Mouse (Mus musculus) liver, embryonic 16.5 days (tissue): ENCODE data around the gene Tbx1. TPM values are rescaled to one million over a fixed set of nuclear protein-coding genes. Genes with fewer than 3 reads are reported as not detected.
A peak's percentile ranks its signal among the peaks of the same experiment; 100 is the strongest.

Source experiments
- ATAC-seq: fragments of 200-750 bp; cut with Nextera tagmentation; 2 replicates; pipeline ENCODE4 v1.8.0; 2017; ENCODE audit warnings: low read depth, mild to moderate bottlenecking, moderate number of reproducible peaks, moderate library complexity
- H3K27ac ChIP-seq: fragments of 300-500 bp; sonication (generic); 2 replicates; pipeline ENCODE4 v1.5.1; 2014; ENCODE audit warnings: mild to moderate bottlenecking, low read length
- H3K27me3 ChIP-seq: fragments of 300-500 bp; sonication (generic); 2 replicates; pipeline ENCODE4 v1.6.1; 2014; ENCODE audit warnings: low read depth, low read length, mixed read lengths; ENCODE audit not compliant: control insufficient read depth, insufficient read depth
- H3K36me3 ChIP-seq: fragments of 300-500 bp; sonication (generic); 2 replicates; pipeline ENCODE4 v1.6.1; 2014; ENCODE audit warnings: mild to moderate bottlenecking; ENCODE audit not compliant: control insufficient read depth, insufficient read depth
- H3K4me1 ChIP-seq: fragments of 300-500 bp; sonication (generic); 2 replicates; pipeline ENCODE4 v1.6.1; 2014; ENCODE audit warnings: low read depth, low read length, mixed read lengths; ENCODE audit not compliant: control insufficient read depth
- H3K4me2 ChIP-seq: fragments of 300-500 bp; sonication (generic); 2 replicates; pipeline ENCODE4 v1.6.1; 2014; ENCODE audit warnings: low read depth, low read length, mixed read lengths
- H3K4me3 ChIP-seq: fragments of 300-500 bp; sonication (generic); 2 replicates; pipeline ENCODE4 v1.5.1; 2014; ENCODE audit warnings: low read depth, mild to moderate bottlenecking, low read length
- H3K9ac ChIP-seq: fragments of 300-500 bp; sonication (generic); 2 replicates; pipeline ENCODE4 v1.6.1; 2014; ENCODE audit warnings: low read depth, low read length
- H3K9me3 ChIP-seq: fragments of 300-500 bp; sonication (generic); replicated peaks from 2 replicates; pipeline ENCODE4 v1.6.1; 2016; ENCODE audit warnings: low read length; ENCODE audit not compliant: control insufficient read depth
- WGBS: fragments of 180-500 bp; shearing (Covaris S2); extraction: QIAGEN DNeasy Blood & Tissue Kit; methylation state at CpG from one replicate; pipeline ENCODE4 v1.1.7; 2014; ENCODE audit not compliant: insufficient replicate concordance; 5-methylcytosine and 5-hydroxymethylcytosine counted together
- polyA plus RNA-seq: library from polyadenylated mRNA; unstranded; fragments of >200 nt; fragmentation: Nextera tagmentation; extraction: Ambion mirVana; gene quantifications from 2 replicates; pipeline ENCODE4 v1.2.1, GENCODE M21; 2015

Gene Tbx1
- polyA plus RNA-seq, 1 experiment from 2014 or later = 0.07 TPM

DNA sequence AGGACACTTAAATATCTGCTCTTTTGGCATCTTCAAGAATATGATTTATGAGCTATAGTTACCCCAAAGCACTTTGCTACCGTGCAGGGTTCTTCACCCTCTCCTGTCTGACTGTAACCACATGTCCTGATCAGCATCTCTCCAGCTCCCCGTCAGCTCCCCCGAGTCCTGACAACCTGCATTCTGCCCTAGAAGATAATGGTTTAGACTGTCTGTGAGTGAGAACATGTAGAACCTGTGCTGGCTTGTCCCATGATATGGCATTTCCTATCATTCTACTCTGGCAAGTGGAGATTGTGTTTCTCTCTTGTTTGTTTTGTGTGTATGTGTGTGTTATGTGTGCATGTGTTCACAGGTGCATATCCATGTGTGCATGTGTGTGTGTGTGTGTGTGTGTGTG lies 7.5 kb upstream of the Tbx1 start:
- WGBS = 12% methylated on average over 3 of the region's 3 CpGs
- no peak overlapping the region for H3K27ac ChIP-seq
- no peaks in the 10 kb centered on the region for H3K9me3 ChIP-seq
- H3K4me2 ChIP-seq = no peak overlapping the region
- no peak overlapping the region for H3K9ac ChIP-seq
- H3K4me1 ChIP-seq = no peaks in the 10 kb centered on the region
- peaks cover 8% of the 10 kb centered on the region for H3K27me3 ChIP-seq
- H3K36me3 ChIP-seq = no peaks in the 10 kb centered on the region
- H3K4me3 ChIP-seq = no peak overlapping the region
- ATAC-seq = no peak

DNA sequence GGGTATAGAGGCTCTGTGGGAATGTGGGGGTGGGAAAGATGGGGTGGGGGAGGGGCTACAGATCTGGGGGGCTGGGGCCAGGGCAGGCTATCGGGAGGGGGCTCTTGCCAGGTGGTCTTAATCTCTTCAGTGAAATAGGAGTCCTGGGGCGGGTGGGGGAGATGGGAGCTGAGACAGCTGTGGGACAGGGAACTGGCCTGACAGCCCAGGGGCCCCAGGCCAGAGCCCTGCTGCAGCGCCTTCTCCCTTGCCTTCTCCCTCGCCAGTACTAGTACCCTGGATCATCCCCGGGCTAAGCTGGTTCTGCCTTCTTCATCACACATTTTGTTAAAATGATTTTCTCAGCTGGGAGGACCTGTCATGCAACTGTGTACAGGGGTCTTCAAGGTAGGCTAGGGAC lies 5.8 kb upstream of the Tbx1 start:
- Histone ChIP-seq H3K4me2 (no peak overlapping the region), H3K9me3 (no peaks in the 10 kb centered on the region), H3K4me3 (no peak overlapping the region), H3K27me3 (peaks cover 23% of the 10 kb centered on the region), H3K36me3 (no peaks in the 10 kb centered on the region), H3K27ac (no peak overlapping the region), H3K4me1 (peaks cover 4% of the 10 kb centered on the region; the same call in 1 of the 2 replicates), H3K9ac (no peak overlapping the region)
- ATAC-seq = no peak
- WGBS = 43% methylated on average over 5 of the region's 5 CpGs

DNA sequence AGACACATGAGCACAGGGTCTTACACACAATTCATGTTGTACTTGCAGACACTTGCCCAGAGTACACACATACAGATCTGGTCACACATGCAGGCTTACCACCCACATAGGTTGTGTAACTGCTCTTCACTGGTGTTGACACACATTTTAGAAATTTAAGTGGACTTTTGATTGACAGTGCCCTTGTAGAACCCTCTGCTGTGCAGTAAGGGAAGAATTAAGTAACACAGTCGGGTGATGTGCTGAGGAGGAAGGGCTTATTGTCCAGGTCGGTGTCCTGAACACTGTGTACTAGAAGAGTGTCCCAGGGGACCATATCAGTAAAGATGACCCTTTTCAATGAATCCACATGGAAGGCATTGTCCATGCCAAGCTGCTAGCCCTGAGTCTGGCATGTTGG lies 3.5 kb upstream of the Tbx1 start:
- Histone ChIP-seq H3K27ac (no peak overlapping the region), H3K9ac (no peak overlapping the region), H3K4me2 (no peak overlapping the region), H3K27me3 (peaks cover 46% of the 10 kb centered on the region), H3K4me1 (peaks cover 4% of the 10 kb centered on the region), H3K36me3 (no peaks in the 10 kb centered on the region), H3K4me3 (no peak overlapping the region), H3K9me3 (no peaks in the 10 kb centered on the region)
- 48% methylated on average over 2 of the region's 2 CpGs for WGBS
- peak; percentile 41; the same call in 1 of the 2 replicates for ATAC-seq

DNA sequence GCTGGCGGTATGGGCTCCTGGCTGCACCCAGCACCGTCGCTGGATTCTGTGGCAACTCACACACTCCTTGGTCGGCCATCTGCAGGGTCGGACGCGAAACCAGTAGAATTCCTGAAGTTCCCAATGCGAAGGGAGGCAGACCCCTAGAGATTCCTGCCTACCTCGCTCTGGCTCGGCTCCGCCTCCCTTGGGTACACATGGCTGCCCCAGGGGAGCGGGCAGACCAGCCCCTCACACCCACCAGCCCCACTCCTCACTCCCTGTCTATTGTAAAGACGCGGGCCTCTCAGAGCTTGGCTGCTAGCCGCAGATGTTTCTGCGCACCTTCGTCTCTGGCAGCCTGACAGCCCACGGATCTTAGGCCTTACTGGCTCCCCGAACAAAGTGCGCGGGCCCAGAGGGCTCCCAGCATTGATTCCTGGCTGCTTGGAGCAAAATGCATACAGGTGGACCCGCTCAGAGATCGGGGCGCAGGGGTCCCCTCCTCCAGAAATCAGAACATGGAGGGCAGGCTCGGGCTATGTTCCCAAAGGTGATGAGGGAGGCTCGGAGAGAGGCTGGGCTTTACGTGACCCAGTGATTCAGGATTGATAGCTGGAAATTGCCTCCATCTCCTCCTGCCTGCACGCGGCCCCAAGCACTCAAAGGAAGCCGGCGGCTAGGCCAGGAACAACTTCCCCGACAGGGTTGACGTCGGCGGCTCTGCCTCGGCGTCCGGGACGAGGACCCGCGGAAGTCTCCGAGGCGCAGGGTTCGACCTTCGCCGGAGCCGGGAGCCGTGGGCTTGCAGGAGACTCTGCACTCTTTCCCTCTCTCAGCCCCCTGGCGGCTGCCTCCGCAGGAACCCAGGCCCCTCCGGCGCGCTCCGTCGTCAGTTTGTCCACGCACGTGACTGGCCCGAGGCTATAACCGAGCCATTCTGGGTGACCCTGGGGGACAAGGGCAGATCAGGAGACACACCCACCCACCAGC lies 862 bp upstream of the Tbx1 start:
- Histone ChIP-seq H3K27ac (no peak overlapping the region), H3K4me2 (peak overlapping the region; percentile 20; the same call in 1 of the 2 replicates), H3K4me1 (peaks cover 8% of the 10 kb centered on the region), H3K36me3 (no peaks in the 10 kb centered on the region), H3K9me3 (no peaks in the 10 kb centered on the region), H3K9ac (no peak overlapping the region), H3K27me3 (peaks cover 72% of the 10 kb centered on the region), H3K4me3 (no peak overlapping the region)
- no peak for ATAC-seq
- WGBS = 3% methylated on average over 59 of the region's 59 CpGs

- no peak overlapping the region for H3K27ac ChIP-seq
- peaks cover 8% of the 10 kb centered on the region for H3K4me1 ChIP-seq
- WGBS = 17% methylated on average over 9 of the region's 9 CpGs
- H3K9me3 ChIP-seq = no peaks in the 10 kb centered on the region
- no peak for ATAC-seq
- no peaks in the 10 kb centered on the region for H3K36me3 ChIP-seq
- H3K4me2 ChIP-seq = no peak overlapping the region
- no peak overlapping the region for H3K9ac ChIP-seq
- peaks cover 90% of the 10 kb centered on the region for H3K27me3 ChIP-seq
- H3K4me3 ChIP-seq = no peak overlapping the region
These were observed 1.3 kb downstream of the Tbx1 start for GRCm38 (mm10) chr16:18589080-18589621.

DNA sequence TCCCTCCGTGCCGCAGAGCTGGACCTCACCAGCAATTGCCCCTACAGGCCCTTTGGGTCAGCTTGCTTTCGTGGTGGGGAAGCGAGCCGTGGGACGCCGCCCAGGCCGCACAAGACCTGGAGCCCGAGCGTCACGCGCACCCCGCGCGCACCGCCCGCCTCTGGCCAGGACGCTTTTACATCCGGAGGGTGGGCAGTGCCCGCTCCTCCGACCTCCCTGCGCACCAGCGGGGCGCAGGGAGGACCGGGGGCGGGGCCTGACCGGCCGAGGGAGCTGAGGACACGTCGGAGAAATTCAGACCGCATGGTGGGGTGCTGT lies 1.8 kb downstream of the Tbx1 start:
- Histone ChIP-seq H3K4me3 (no peak overlapping the region), H3K4me2 (no peak overlapping the region)

GRCm38 (mm10) chr16:18587847-18588737 lies 2.4 kb downstream of the Tbx1 start:
- peaks cover 8% of the 10 kb centered on the region for H3K4me1 ChIP-seq
- no peaks in the 10 kb centered on the region for H3K36me3 ChIP-seq
- H3K27ac ChIP-seq = no peak overlapping the region
- no peak overlapping the region for H3K4me3 ChIP-seq
- H3K27me3 ChIP-seq = peaks cover 97% of the 10 kb centered on the region
- no peak for ATAC-seq
- no peaks in the 10 kb centered on the region for H3K9me3 ChIP-seq
- no peak overlapping the region for H3K4me2 ChIP-seq
- 2% methylated on average over 57 of the region's 57 CpGs for WGBS
- H3K9ac ChIP-seq = no peak overlapping the region

More for the DNA sequence above, 1.8 kb downstream of the Tbx1 start:
- Histone ChIP-seq H3K27me3 (peaks cover 95% of the 10 kb centered on the region), H3K9me3 (no peaks in the 10 kb centered on the region), H3K27ac (no peak overlapping the region), H3K9ac (no peak overlapping the region), H3K36me3 (no peaks in the 10 kb centered on the region), H3K4me1 (peaks cover 8% of the 10 kb centered on the region)
- WGBS = 4% methylated on average over 31 of the region's 31 CpGs
- no peak for ATAC-seq

- no peak for ATAC-seq
- H3K9me3 ChIP-seq = no peaks in the 10 kb centered on the region
- peak overlapping the region; percentile 41 for H3K4me2 ChIP-seq
- peaks cover 8% of the 10 kb centered on the region for H3K4me1 ChIP-seq
- peak overlapping the region; percentile 31; the same call in 1 of the 2 replicates for H3K4me3 ChIP-seq
- H3K27me3 ChIP-seq = peaks cover 100% of the 10 kb centered on the region
- H3K27ac ChIP-seq = no peak overlapping the region
- H3K9ac ChIP-seq = no peak overlapping the region
- 2% methylated on average over 29 of the region's 62 CpGs for WGBS
- no peaks in the 10 kb centered on the region for H3K36me3 ChIP-seq
These were observed 3.4 kb downstream of the Tbx1 start for GRCm38 (mm10) chr16:18586906-18587546.
